Mouse (Mus musculus): ENCODE results near the gene Gm17349. TPM values are rescaled to one million over a fixed set of nuclear protein-coding genes. Genes with fewer than 3 reads are reported as not detected.
A peak's percentile ranks its signal among the peaks of the same experiment; 100 is the strongest.

Gene Gm17349
- polyA plus RNA-seq, 1 experiment from 2014 or later = not detected

DNA sequence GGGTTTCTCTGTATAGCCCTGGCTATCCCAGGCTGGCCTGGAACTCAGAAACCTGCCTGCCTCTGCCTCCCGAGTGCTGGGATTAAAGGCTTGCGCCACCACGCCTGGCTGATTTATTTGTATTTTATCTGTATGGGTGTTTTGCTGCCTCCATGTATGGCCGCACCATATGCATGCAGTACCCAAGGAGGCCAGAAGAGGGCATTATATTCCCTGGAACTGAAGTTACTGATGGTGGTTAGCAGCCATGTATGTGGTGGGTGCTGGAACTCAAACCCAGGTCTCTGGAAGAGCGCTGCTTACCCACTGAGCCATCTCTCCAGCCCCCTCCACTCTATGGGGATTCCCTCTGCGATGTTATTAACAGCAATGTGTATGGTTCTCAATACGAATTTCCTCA lies 22.4 kb downstream of the Gm17349 start:
- no peak overlapping the region for H3K27ac ChIP-seq (ENCODE audit: low read depth, low read length)
- no peak for DNase-seq (ENCODE audit: low spot score)
- no peaks in the 10 kb centered on the region for H3K36me3 ChIP-seq (ENCODE audit: control insufficient read depth, insufficient read depth, low read length)
- no peaks in the 10 kb centered on the region for H3K27me3 ChIP-seq (ENCODE audit: control insufficient read depth, insufficient read depth, low read length)
- H3K4me2 ChIP-seq (ENCODE audit: low read depth, low read length, severe bottlenecking) = no peak overlapping the region
- ATAC-seq (replicated peaks; ENCODE audit: low FRiP score) = no peak
- no peaks in the 10 kb centered on the region for H3K4me1 ChIP-seq (replicated peaks; ENCODE audit: control insufficient read depth, insufficient read depth, low read length)
- H3K9ac ChIP-seq (ENCODE audit: low read length) = no peak overlapping the region
- H3K9me3 ChIP-seq (ENCODE audit: control insufficient read depth, low read length) = no peaks in the 10 kb centered on the region
- 92% methylated on average over 7 of the region's 7 CpGs for WGBS
- no peak overlapping the region for H3K4me3 ChIP-seq (ENCODE audit: low read depth, low read length)

DNA sequence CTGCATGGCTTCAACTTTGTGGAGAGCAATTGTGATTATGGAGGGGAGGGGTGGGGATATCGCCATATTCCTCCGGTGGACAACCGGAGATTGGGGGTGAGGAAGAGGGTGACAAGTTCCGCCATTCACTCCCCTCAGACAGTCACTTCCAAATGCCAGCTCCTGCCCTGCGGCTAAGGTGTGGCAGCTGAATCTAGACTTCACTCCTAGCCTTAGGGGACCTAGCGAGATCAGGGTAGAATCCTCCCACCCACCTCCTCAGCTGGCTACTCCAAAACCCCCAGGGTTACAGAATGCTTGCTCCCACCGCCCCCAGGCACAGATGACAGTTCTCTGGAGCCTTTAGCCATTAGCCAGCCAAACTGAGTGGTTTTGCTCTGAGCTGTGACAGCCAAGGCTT lies 26.3 kb downstream of the Gm17349 start:
- 70% methylated on average over 7 of the region's 7 CpGs for WGBS
- no peaks in the 10 kb centered on the region for H3K4me1 ChIP-seq (replicated peaks; ENCODE audit: control insufficient read depth, insufficient read depth, low read length)
- H3K9me3 ChIP-seq (ENCODE audit: control insufficient read depth, low read length) = no peaks in the 10 kb centered on the region
- H3K4me3 ChIP-seq (ENCODE audit: low read depth, low read length) = no peak overlapping the region
- H3K9ac ChIP-seq (ENCODE audit: low read length) = no peak overlapping the region
- H3K27ac ChIP-seq (ENCODE audit: low read depth, low read length) = no peak overlapping the region
- no peaks in the 10 kb centered on the region for H3K27me3 ChIP-seq (ENCODE audit: control insufficient read depth, insufficient read depth, low read length)
- no peak for ATAC-seq (replicated peaks; ENCODE audit: low FRiP score)
- no peak for DNase-seq (ENCODE audit: low spot score)
- H3K36me3 ChIP-seq (ENCODE audit: control insufficient read depth, insufficient read depth, low read length) = no peaks in the 10 kb centered on the region
- H3K4me2 ChIP-seq (ENCODE audit: low read depth, low read length, severe bottlenecking) = no peak overlapping the region

DNA sequence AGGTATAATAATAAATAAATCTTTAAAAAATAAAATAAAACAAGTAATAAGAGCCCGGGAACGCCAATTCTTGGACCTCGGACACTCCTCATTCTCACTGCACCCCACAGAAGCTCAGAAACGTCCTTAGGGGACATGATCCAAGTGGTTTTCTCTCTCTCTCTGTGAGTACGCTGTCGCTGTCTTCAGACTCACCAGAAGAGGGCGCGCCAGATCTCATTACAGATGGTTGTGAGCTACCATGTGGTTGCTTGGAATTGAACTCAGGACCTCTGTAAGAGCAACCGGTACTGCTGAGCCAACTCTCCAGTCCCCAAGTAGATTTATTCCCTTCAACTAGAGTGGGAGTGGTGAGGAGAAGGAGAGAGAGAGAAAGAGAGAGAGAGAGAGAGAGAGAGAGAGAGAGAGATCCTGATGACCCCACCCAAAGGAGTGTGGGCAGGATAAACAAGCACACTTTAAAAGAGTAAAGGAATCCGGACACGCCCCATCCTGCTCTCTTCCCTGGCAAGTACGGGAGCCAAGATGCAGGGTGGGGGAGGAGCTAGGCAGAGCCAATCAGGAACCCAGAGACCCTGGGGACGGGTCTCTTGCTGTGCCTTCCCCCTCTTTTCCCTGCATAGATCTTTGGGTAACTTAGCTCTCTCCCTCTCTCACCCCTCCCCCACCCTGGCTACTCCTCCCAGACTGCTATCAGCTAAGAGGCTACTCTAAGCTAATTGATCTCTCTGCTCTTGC lies 27.1 kb downstream of the Gm17349 start:
- no peaks in the 10 kb centered on the region for H3K4me1 ChIP-seq (replicated peaks; ENCODE audit: control insufficient read depth, insufficient read depth, low read length)
- DNase-seq (ENCODE audit: low spot score) = peak; percentile 73
- no peak overlapping the region for H3K4me2 ChIP-seq (ENCODE audit: low read depth, low read length, severe bottlenecking)
- no peaks in the 10 kb centered on the region for H3K9me3 ChIP-seq (ENCODE audit: control insufficient read depth, low read length)
- H3K36me3 ChIP-seq (ENCODE audit: control insufficient read depth, insufficient read depth, low read length) = no peaks in the 10 kb centered on the region
- no peak overlapping the region for H3K9ac ChIP-seq (ENCODE audit: low read length)
- H3K27ac ChIP-seq (ENCODE audit: low read depth, low read length) = no peak overlapping the region
- no peak overlapping the region for H3K4me3 ChIP-seq (ENCODE audit: low read depth, low read length)
- no peaks in the 10 kb centered on the region for H3K27me3 ChIP-seq (ENCODE audit: control insufficient read depth, insufficient read depth, low read length)
- ATAC-seq (replicated peaks; ENCODE audit: low FRiP score) = no peak
- 13% methylated on average over 13 of the region's 13 CpGs for WGBS

DNA sequence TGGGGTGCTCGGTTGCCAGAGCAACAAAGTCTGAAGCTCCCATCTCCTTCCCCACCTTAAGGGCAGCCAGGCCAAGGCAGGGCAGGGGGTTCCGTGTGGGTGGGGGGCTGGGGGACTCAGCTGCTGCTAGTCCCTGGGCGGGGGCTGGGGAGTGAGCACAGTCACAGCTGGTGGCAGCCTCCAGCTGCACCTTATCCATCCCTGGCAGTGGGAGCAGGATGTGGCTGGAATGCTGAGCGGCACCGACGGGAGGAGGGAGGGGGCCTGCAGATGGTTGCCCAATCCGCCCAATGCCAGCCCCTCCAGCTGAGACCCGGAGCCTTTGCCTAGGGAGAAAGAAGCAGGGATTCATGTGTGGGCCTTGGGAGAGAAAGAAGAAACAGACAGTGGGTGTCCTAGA lies 28.2 kb downstream of the Gm17349 start:
- no peak overlapping the region for H3K4me3 ChIP-seq (ENCODE audit: low read depth, low read length)
- no peaks in the 10 kb centered on the region for H3K4me1 ChIP-seq (replicated peaks; ENCODE audit: control insufficient read depth, insufficient read depth, low read length)
- H3K27me3 ChIP-seq (ENCODE audit: control insufficient read depth, insufficient read depth, low read length) = peaks cover 2% of the 10 kb centered on the region; the same call in 1 of the 2 replicates
- no peak overlapping the region for H3K4me2 ChIP-seq (ENCODE audit: low read depth, low read length, severe bottlenecking)
- H3K9ac ChIP-seq (ENCODE audit: low read length) = no peak overlapping the region
- H3K27ac ChIP-seq (ENCODE audit: low read depth, low read length) = 0 out of 2 replicates have a peak overlapping the region, but pooled peaks have one; percentile 25
- 26% methylated on average over 8 of the region's 8 CpGs for WGBS
- H3K36me3 ChIP-seq (ENCODE audit: control insufficient read depth, insufficient read depth, low read length) = no peaks in the 10 kb centered on the region
- no peak for DNase-seq (ENCODE audit: low spot score)
- H3K9me3 ChIP-seq (ENCODE audit: control insufficient read depth, low read length) = no peaks in the 10 kb centered on the region
- peak; percentile 44 for ATAC-seq (replicated peaks; ENCODE audit: low FRiP score)

DNA sequence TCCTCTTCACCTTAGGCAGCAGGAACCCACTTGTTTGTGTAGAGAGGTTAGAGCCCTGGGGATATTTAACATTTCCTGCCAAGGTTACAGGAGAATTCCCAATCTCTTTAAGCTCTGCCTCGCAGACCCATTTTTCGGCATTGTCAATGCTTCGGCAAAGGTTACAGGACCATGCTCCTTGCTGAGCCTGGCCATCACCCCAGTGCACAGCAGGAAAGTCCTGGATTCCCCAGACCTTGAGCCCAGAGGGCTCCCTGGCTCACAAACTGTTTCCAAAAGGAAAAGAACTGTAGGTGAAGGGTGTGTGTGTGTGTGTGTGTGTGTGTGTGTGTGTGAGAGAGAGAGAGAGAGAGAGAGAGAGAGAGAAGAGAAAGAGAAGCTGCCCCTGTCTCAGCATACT lies 30.4 kb downstream of the Gm17349 start:
- Histone ChIP-seq H3K4me1 (replicated peaks; ENCODE audit: control insufficient read depth, insufficient read depth, low read length) (0 out of 2 replicates have a peak, but pooled peaks cover 2% of the 10 kb centered on the region), H3K9ac (ENCODE audit: low read length) (no peak overlapping the region), H3K27me3 (ENCODE audit: control insufficient read depth, insufficient read depth, low read length) (peaks cover 17% of the 10 kb centered on the region), H3K9me3 (ENCODE audit: control insufficient read depth, low read length) (no peaks in the 10 kb centered on the region), H3K36me3 (ENCODE audit: control insufficient read depth, insufficient read depth, low read length) (no peaks in the 10 kb centered on the region), H3K4me3 (ENCODE audit: low read depth, low read length) (no peak overlapping the region), H3K4me2 (ENCODE audit: low read depth, low read length, severe bottlenecking) (no peak overlapping the region), H3K27ac (ENCODE audit: low read depth, low read length) (no peak overlapping the region)
- DNase-seq (ENCODE audit: low spot score) (no peak), ATAC-seq (replicated peaks; ENCODE audit: low FRiP score) (no peak)
- WGBS = 90% methylated on average over 3 of the region's 3 CpGs

DNA sequence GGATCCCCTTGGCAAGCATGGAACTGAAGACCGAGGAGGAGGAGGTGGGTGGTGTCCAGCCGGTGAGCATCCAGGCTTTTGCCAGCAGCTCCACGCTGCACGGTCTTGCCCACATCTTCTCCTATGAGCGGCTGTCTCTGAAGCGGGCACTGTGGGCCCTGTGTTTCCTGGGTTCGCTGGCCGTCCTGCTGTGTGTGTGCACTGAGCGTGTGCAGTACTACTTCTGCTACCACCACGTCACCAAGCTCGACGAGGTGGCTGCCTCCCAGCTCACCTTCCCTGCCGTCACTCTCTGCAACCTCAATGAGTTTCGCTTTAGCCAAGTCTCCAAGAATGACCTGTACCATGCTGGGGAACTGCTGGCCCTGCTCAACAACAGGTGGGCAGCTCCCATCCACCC lies 33.5 kb downstream of the Gm17349 start:
- no peak overlapping the region for H3K4me3 ChIP-seq (ENCODE audit: low read depth, low read length)
- H3K27ac ChIP-seq (ENCODE audit: low read depth, low read length) = no peak overlapping the region
- peaks cover 8% of the 10 kb centered on the region; the same call in 1 of the 2 replicates for H3K4me1 ChIP-seq (replicated peaks; ENCODE audit: control insufficient read depth, insufficient read depth, low read length)
- H3K27me3 ChIP-seq (ENCODE audit: control insufficient read depth, insufficient read depth, low read length) = peaks cover 23% of the 10 kb centered on the region
- 72% methylated on average over 14 of the region's 14 CpGs for WGBS
- ATAC-seq (replicated peaks; ENCODE audit: low FRiP score) (no peak), DNase-seq (ENCODE audit: low spot score) (no peak)
- H3K9me3 ChIP-seq (ENCODE audit: control insufficient read depth, low read length) = no peaks in the 10 kb centered on the region
- no peak overlapping the region for H3K4me2 ChIP-seq (ENCODE audit: low read depth, low read length, severe bottlenecking)
- H3K36me3 ChIP-seq (ENCODE audit: control insufficient read depth, insufficient read depth, low read length) = no peaks in the 10 kb centered on the region
- H3K9ac ChIP-seq (ENCODE audit: low read length) = no peak overlapping the region

DNA sequence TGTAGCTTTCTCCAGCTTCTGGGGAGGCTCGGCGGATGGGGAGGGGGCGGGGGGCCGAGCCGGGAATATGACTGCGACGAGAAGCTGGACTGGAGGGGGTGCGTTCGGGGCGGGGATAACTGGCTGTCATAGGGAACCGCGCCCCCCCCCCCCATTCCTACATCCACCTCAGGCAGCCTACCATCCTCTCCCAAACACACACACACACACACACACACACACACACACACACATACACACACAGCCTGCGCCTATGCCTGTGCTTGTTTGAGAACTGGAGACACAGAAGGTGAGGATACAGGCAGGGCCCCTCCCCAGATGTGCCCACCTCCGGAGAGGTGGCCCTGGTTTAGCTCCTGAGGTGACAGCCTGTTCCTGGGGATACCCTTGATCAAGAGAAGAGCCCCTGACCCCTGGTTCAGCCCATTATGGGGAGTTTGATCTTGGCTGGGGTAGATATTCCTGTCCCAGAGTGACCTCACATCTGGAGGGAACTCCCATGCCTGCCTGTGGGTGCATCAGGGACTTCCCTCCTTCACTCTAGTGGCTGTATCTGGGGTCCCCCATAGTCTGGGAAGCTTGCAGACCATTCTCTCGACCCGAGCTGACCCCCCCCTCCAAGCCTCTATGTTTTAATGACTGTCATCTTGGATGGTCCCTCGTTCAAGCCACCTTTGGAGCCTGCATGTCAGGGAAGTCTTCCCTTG lies 34.2 kb downstream of the Gm17349 start:
- no peak for DNase-seq (ENCODE audit: low spot score)
- Histone ChIP-seq H3K36me3 (ENCODE audit: control insufficient read depth, insufficient read depth, low read length) (no peaks in the 10 kb centered on the region), H3K4me1 (replicated peaks; ENCODE audit: control insufficient read depth, insufficient read depth, low read length) (peaks cover 10% of the 10 kb centered on the region; the same call in 1 of the 2 replicates), H3K27me3 (ENCODE audit: control insufficient read depth, insufficient read depth, low read length) (peaks cover 25% of the 10 kb centered on the region), H3K4me2 (ENCODE audit: low read depth, low read length, severe bottlenecking) (peak overlapping the region; percentile 97), H3K9me3 (ENCODE audit: control insufficient read depth, low read length) (no peaks in the 10 kb centered on the region), H3K27ac (ENCODE audit: low read depth, low read length) (no peak overlapping the region), H3K4me3 (ENCODE audit: low read depth, low read length) (peak overlapping the region; percentile 53), H3K9ac (ENCODE audit: low read length) (peak overlapping the region; percentile 80)
- ATAC-seq (replicated peaks; ENCODE audit: low FRiP score) = no peak; the same call in 1 of the 2 replicates
- WGBS = 14% methylated on average over 12 of the region's 17 CpGs

DNA sequence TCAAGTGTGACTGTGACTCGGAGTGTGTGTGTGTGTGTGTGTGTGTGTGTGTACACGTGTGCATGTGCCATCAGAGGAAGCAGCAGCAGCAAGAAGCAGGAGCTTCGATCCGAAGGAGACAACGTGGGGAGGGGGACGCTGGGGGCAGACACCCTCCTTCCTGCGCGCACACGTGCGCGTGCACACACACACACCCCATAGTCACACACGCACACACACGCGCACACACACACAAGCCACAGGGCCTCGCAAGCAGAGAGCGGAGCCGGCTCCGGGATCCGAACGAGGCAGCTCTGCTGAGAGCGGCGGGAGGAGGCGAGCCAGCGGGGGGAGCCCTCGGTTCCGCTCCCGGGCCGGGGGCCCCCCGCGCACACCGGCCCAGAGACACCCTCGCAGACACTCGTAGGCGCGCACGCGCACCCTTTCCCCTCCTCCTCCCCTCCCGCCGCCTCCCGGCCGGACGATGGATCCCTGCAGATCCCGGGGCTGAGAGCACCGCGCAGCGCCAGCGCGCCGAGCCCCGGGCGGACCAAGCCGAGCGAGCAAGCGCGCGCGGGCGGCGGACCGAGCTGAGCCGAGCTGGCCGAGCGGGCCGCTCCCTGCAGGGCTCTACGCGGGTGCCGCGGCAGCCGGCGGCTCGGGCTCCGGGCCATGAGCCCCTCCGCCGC lies 35.0 kb downstream of the Gm17349 start, which contains the start of gene Asic1:
Gene Asic1, plus strand, starts transcription at position 215 of the 668 bp plus-strand sequence.
- Histone ChIP-seq H3K9me3 (ENCODE audit: control insufficient read depth, low read length) (no peaks in the 10 kb centered on the region), H3K4me1 (replicated peaks; ENCODE audit: control insufficient read depth, insufficient read depth, low read length) (peaks cover 12% of the 10 kb centered on the region; the same call in 1 of the 2 replicates), H3K36me3 (ENCODE audit: control insufficient read depth, insufficient read depth, low read length) (no peaks in the 10 kb centered on the region), H3K4me2 (ENCODE audit: low read depth, low read length, severe bottlenecking) (peak within 1 kb of the TSS; percentile 97), H3K27ac (ENCODE audit: low read depth, low read length) (0 out of 2 replicates have a peak within 1 kb of the TSS, but pooled peaks have one; percentile 4), H3K9ac (ENCODE audit: low read length) (peak within 1 kb of the TSS; percentile 80), H3K4me3 (ENCODE audit: low read depth, low read length) (peak within 1 kb of the TSS; percentile 53), H3K27me3 (ENCODE audit: control insufficient read depth, insufficient read depth, low read length) (peaks cover 33% of the 10 kb centered on the region)
- WGBS = 1% methylated on average over 45 of the region's 74 CpGs
- DNase-seq (ENCODE audit: low spot score) = peak; percentile 77
- ATAC-seq (replicated peaks; ENCODE audit: low FRiP score) = peak; percentile 74

Data from forebrain, embryonic 11.5 days (tissue).